Mouse (Mus musculus) brain, embryonic 14.5 days (tissue): ENCODE data around the gene Stxbp5l. TPM values are rescaled to one million over a fixed set of nuclear protein-coding genes. Genes with fewer than 3 reads are reported as not detected.
"Not testable (repeated sequence)": the region's sequence is repeated elsewhere in the genome, so short reads cannot be mapped to it uniquely, and the experiment has no call there.

Experiments
- DNase-seq: peaks from one replicate; pipeline ENCODE4 v3.0.0-alpha.2; 2011; ENCODE audit warnings: low read depth
- CTCF ChIP-seq: fragments of 200-500 bp; IDR thresholded peaks from 2 replicates; pipeline ENCODE4 v1.5.1; 2012; ENCODE audit warnings: inconsistent platforms, mild to moderate bottlenecking, moderate library complexity, borderline replicate concordance; ENCODE audit not compliant: insufficient read depth, insufficient read length; ENCODE audit errors: extremely low read depth
- POLR2A ChIP-seq: fragments of 200-500 bp; IDR thresholded peaks from 2 replicates; pipeline ENCODE4 v1.6.1; 2012; ENCODE audit warnings: mild to moderate bottlenecking, inconsistent platforms, borderline replicate concordance; ENCODE audit not compliant: poor library complexity, insufficient read depth, insufficient read length, severe bottlenecking; ENCODE audit errors: extremely low read depth
- polyA plus RNA-seq: library from polyadenylated mRNA; depleted of rRNA; stranded (reverse); fragments of >200 nt; gene quantifications from 2 replicates; pipeline ENCODE4 v1.2.3, GENCODE M21; 2012

Gene Stxbp5l
- polyA plus RNA-seq, 1 experiment, result 4.0 TPM

DNA sequence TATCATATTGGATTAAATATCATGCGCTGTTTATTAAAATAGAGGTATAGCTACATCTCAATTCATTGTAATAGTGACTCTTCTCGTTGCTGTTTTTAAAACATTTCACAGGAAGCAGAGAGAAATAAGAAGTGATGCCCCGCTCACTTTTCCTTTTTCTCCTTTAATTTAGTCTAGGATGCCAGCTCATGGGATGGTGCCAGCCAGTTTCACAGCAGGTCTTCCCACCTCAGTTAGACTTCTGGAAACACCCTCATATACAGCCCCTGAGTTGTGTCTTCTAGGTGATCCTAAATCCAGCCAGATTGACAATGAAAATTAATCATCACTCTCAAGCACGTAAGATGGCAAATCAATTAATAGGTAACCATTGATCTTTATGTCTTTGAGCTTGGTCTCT lies 17.3 kb downstream of the Stxbp5l start:
- no peak for DNase-seq
- TF ChIP-seq CTCF (no peak), POLR2A (no peak)

- DNase-seq, result no peak
- TF ChIP-seq CTCF (no peak), POLR2A (no peak)
These were observed 20.8 kb downstream of the Stxbp5l start for GRCm38 (mm10) chr16:37363958-37364357.

- DNase-seq, result no peak
- no peak for TF ChIP-seq CTCF
- TF ChIP-seq POLR2A, result no peak
These were observed 29.1 kb downstream of the Stxbp5l start for GRCm38 (mm10) chr16:37355621-37356020.

DNA sequence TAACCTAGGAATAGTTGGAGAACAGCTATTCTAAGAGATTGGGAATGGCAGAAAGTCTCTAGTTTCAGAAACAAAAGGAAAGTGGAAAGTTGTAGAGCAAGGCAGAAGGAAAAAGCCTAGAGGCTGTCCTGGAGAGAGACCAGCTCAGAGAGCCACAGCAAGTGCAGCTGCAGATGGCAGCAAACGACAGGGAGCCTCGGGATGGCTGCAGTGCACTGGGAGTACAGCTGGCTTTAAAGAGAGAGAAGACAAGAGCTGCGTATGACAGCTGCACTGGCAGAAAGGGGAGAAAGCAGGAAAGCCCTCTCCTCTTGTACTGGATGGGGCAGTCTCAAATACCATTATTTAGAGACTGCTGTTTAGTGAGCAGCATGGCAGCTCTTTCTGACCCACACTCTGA lies 37.7 kb downstream of the Stxbp5l start:
- peak; percentile 73 for DNase-seq
- TF ChIP-seq CTCF (peak; percentile 48; the same call in 1 of the 2 replicates), POLR2A (no peak)

GRCm38 (mm10) chr16:37344960-37345359 lies 39.8 kb downstream of the Stxbp5l start:
- TF ChIP-seq POLR2A (no peak), CTCF (no peak)
- DNase-seq, result no peak

- DNase-seq, result not testable (repeated sequence)
These were observed 43.3 kb downstream of the Stxbp5l start for GRCm38 (mm10) chr16:37341446-37341845.

DNA sequence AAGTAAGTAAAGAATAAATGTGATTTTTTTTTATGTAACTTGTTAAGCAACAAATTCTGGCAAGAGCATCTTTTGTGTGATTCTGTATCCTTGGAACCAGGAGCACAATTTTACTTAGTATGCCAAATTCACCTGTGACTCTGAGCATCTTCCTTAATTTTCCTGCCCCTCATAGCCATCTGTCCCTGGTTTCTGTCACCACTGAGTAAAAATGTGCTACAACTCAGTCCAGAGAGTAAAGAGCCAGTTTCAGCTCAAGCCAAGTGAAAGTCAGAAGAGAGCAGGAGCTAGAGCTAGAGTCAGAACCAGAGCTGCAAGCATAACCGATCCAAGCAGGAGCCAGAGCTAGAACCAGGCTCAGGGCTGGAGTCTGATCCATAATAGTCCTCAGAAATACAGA lies 46.6 kb downstream of the Stxbp5l start:
- no peak for DNase-seq
- TF ChIP-seq POLR2A (no peak), CTCF (no peak)

DNA sequence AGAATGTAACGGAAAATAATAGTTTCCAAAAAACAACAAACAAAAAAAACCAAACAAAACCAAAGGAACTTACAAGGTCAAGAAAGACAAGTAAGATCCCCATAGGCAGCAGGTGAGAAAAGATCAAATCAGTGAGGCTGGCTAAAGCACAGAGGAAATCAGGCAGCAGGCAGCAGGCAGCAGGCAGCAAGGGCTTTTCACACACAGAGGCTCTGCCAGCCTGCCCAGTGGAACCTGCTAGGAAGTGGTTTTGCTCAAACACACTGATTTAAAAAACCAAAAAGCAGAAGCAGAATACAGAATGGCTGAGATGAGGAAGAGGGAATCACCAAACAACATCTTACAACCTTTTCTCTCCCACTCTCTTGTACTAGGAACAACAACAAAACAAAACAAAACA lies 47.2 kb downstream of the Stxbp5l start:
- TF ChIP-seq CTCF (no peak), POLR2A (no peak)
- peak; percentile 30 for DNase-seq

DNA sequence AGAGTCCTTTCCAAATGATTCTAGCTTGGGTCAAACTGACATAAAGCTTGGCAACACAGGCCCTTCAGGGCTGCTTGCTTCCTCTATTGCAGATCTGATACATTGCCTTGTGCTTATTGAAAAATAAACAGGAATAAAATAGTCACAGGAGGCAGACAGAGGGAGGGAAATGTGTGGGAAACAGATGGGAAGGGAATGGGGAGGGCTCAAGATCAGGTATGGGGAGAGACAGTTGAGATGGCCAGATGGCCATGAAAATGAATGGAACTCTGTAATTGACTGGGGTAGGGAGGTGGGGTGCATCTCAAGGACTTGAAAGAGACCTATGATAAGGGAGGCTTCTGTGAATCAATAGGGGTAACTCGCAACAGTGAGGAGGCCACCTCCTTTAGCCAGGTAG lies 80.3 kb downstream of the Stxbp5l start:
- no peak for DNase-seq

GRCm38 (mm10) chr16:37292593-37292992 lies 92.2 kb downstream of the Stxbp5l start:
- DNase-seq, result peak; percentile 68
- TF ChIP-seq CTCF, result peak; percentile 34; the same call in 1 of the 2 replicates
- TF ChIP-seq POLR2A, result no peak

More for the DNA sequence above, 80.3 kb downstream of the Stxbp5l start:
- TF ChIP-seq CTCF, result no peak
- no peak for TF ChIP-seq POLR2A

DNA sequence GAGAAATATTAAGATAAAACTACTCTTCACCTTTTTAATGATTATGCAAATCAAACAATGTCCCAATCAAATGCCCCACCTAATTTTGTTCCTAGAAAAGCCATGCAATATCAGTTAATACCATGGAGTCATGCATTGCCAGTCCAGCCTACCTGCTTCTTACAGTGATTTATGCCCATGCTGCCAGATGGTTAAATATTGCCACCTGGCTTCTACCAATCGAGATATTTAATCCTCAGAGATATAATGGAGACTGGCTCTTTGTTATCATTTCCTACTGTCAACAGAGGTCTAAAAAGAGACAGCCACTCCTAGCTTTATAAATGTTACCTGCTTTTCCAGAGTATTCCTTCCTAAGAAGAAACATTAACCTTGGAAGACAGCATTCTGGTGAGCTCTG lies 104.6 kb downstream of the Stxbp5l start:
- no peak for DNase-seq
- TF ChIP-seq POLR2A (no peak), CTCF (no peak)

- TF ChIP-seq CTCF (no peak), POLR2A (no peak)
- no peak for DNase-seq
These were observed 111.1 kb downstream of the Stxbp5l start for GRCm38 (mm10) chr16:37273681-37274080.

DNA sequence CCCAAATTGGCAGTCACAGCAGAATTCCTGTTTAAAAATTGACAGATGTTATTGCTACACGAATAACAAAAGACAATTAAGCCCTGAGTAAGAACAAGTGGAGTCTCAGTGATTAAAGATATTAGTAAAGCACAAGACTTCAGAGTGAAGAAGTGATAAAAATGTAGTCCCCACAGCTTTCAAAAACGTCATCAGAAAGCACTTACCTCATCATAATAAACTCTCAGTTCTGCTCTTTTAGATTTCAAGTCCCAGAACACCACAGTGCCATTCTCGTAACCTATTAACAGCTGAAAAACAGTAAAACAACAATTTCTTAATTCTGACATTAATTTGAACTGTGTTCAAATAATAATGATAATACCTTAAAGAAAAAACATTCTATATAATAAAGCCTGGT lies 123.1 kb downstream of the Stxbp5l start:
- TF ChIP-seq POLR2A (no peak), CTCF (no peak)
- DNase-seq, result no peak
